Mouse (Mus musculus) Muller cell, postnatal 12 days (primary cell): ENCODE data around the gene Hopx.

Experiments used
- DNase-seq: peaks from one replicate; pipeline ENCODE4 v3.0.0-alpha.2; 2015; ENCODE audit errors: inconsistent ontology term

Hopx gene

GRCm38 (mm10) chr5:77132457-77133135, 17.7 kb upstream of the Hopx start:
- DNase-seq = no peak

- DNase-seq = no peak
Observed at GRCm38 (mm10) chr5:77131879-77132278, 17.0 kb upstream of the Hopx start.

- DNase-seq = no peak
Observed at GRCm38 (mm10) chr5:77130310-77131020, 15.5 kb upstream of the Hopx start.

GRCm38 (mm10) chr5:77129907-77130306, 15.0 kb upstream of the Hopx start:
- DNase-seq = no peak

GRCm38 (mm10) chr5:77128854-77129253, 13.9 kb upstream of the Hopx start:
- no peak for DNase-seq

GRCm38 (mm10) chr5:77126415-77126968, 11.6 kb upstream of the Hopx start:
- no peak for DNase-seq

- DNase-seq = no peak
Observed at GRCm38 (mm10) chr5:77124817-77125283, 9.9 kb upstream of the Hopx start.

- DNase-seq = no peak
Observed at GRCm38 (mm10) chr5:77124165-77124564, 9.2 kb upstream of the Hopx start.

GRCm38 (mm10) chr5:77123597-77123996, 8.7 kb upstream of the Hopx start:
- no peak for DNase-seq

- DNase-seq = peak; percentile 76
Observed at GRCm38 (mm10) chr5:77122254-77123192, 7.6 kb upstream of the Hopx start.

- no peak for DNase-seq
Observed at GRCm38 (mm10) chr5:77120701-77121100, 5.8 kb upstream of the Hopx start.

- no peak for DNase-seq
Observed at GRCm38 (mm10) chr5:77119475-77120422, 4.8 kb upstream of the Hopx start.

- DNase-seq = no peak
Observed at GRCm38 (mm10) chr5:77115732-77116131, 811 bp upstream of the Hopx start.

GRCm38 (mm10) chr5:77113773-77114172, 1.1 kb downstream of the Hopx start:
- no peak for DNase-seq

- peak; percentile 47 for DNase-seq
Observed at GRCm38 (mm10) chr5:77112066-77112465, 2.9 kb downstream of the Hopx start.

- DNase-seq = no peak
Observed at GRCm38 (mm10) chr5:77109814-77110213, 5.1 kb downstream of the Hopx start.

GRCm38 (mm10) chr5:77108806-77109205, 6.1 kb downstream of the Hopx start:
- no peak for DNase-seq

- no peak for DNase-seq
Observed at GRCm38 (mm10) chr5:77107146-77107822, 7.6 kb downstream of the Hopx start.

- no peak for DNase-seq
Observed at GRCm38 (mm10) chr5:77102522-77103365, 12.2 kb downstream of the Hopx start.
